Mouse (Mus musculus) G1E (cell line): ENCODE results near the gene Pfn3. TPM values are rescaled to one million over a fixed set of nuclear protein-coding genes. Genes with fewer than 3 reads are reported as not detected.

Experiments used
- ATAC-seq: 2 replicates; pipeline ENCODE4 v1.8.0; 2016; ENCODE audit warnings: mild to moderate bottlenecking; ENCODE audit not compliant: insufficient number of reproducible peaks, poor library complexity, low FRiP score, severe bottlenecking; ENCODE audit errors: extremely low read depth
- DNase-seq: peaks from one replicate; pipeline ENCODE4 v3.0.0; 2012; ENCODE audit warnings: low spot score
- H3K27me3 ChIP-seq: 2 replicates; pipeline ENCODE4 v1.6.1; 2012; ENCODE audit warnings: mild to moderate bottlenecking, low read length, inconsistent platforms; ENCODE audit not compliant: insufficient read depth
- H3K36me3 ChIP-seq: replicated peaks from 2 replicates; pipeline ENCODE3; 2012; ENCODE audit warnings: mild to moderate bottlenecking, inconsistent platforms
- H3K4me1 ChIP-seq: 2 replicates; pipeline ENCODE4 v1.6.1; 2012; ENCODE audit warnings: low read depth, low read length, inconsistent platforms, mixed read lengths; ENCODE audit not compliant: insufficient read depth
- H3K4me3 ChIP-seq: 2 replicates; pipeline ENCODE4 v1.5.1; 2012; ENCODE audit warnings: low read depth, mild to moderate bottlenecking, inconsistent platforms, low read length, moderate library complexity, mixed read lengths
- H3K9me3 ChIP-seq: replicated peaks from 2 replicates; pipeline ENCODE4 v1.6.1; 2012; ENCODE audit warnings: inconsistent platforms
- CTCF ChIP-seq: IDR thresholded peaks from 2 replicates; pipeline ENCODE4 v1.5.1; 2012; ENCODE audit warnings: low read depth, low read length, inconsistent platforms, mixed read lengths
- GATA1 ChIP-seq: IDR thresholded peaks from 2 replicates; pipeline ENCODE4 v1.6.1; 2012; ENCODE audit warnings: borderline replicate concordance, low read length, inconsistent platforms, mixed read lengths
- GATA2 ChIP-seq: IDR thresholded peaks from 2 replicates; pipeline ENCODE4 v1.6.1; 2012; ENCODE audit warnings: low read depth, low read length, inconsistent platforms, borderline replicate concordance
- POLR2AphosphoS5 ChIP-seq: IDR thresholded peaks from 2 replicates; pipeline ENCODE4 v1.6.1; 2012; ENCODE audit warnings: low read depth, low read length, inconsistent platforms; ENCODE audit not compliant: insufficient replicate concordance
- TAL1 ChIP-seq: conservative IDR thresholded peaks from 2 replicates; pipeline ENCODE4 v1.6.1; 2012; ENCODE audit warnings: low read depth, low read length, inconsistent platforms, mixed read lengths
- polyA plus RNA-seq: library from polyadenylated mRNA; stranded (reverse); fragments of >175 nt; gene quantifications from 2 replicates; pipeline ENCODE4 v1.2.3, GENCODE M21; 2012
- total RNA-seq, 2 experiments: library from RNA; stranded (forward) in 1 of 2; stranded (reverse) in 1 of 2; fragments of 200-1000 nt in 1 of 2; fragments of >200 nt in 1 of 2; fragmentation: Nextera tagmentation in 1 of 2; gene quantifications; 2 replicates each; pipeline ENCODE4 v1.2.3; 2014 to 2017

The Pfn3 gene
- total and polyA plus RNA-seq, 3 experiments = not detected

DNA sequence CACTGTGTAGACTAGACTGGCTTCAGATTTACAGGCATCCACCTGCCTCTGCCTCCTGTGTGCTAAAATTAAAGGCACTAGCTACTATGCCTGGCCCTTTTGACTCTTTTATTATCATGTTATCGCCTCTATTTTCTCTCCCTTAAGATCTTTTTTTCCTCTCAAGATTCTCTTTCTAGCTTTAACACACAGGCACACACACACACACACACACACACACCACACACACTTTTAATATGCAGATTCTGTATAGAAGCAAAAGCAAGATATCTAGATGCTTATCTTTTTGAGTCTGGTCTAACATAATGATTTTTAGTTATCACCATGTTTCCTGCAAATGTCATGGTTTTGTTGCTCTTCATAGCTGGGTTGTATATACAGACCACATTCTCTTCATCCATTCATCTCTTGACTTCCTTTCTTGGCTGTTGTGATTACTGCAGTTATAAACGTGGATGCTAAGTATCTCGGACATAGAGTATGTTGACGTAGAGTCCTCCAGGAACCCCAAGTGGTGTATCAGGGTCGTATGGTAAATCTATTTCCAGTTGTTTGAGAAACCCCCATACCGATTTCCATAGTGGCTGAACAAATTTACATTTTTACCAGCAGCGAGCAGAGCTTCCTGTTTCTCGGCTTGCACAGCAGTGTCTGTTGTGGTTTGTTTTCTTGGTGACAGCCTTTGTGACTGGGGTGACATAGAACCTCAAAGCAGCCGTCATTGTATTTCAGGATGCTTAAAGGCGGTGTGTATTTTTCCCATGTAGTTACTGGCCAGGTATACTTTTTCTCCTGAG, 17.1 kb upstream of the Pfn3 start:
- ATAC-seq (no peak), DNase-seq (no peak)
- Histone ChIP-seq H3K4me1 (peaks cover 7% of the 10 kb centered on the region), H3K36me3 (no peaks in the 10 kb centered on the region), H3K9me3 (no peaks in the 10 kb centered on the region), H3K27me3 (peaks cover 28% of the 10 kb centered on the region), H3K4me3 (no peak overlapping the region)
- no peak for TF ChIP-seq GATA2
- no peak for TF ChIP-seq CTCF
- TF ChIP-seq GATA1 = no peak
- TF ChIP-seq TAL1 = no peak
- TF ChIP-seq POLR2AphosphoS5 = no peak

DNA sequence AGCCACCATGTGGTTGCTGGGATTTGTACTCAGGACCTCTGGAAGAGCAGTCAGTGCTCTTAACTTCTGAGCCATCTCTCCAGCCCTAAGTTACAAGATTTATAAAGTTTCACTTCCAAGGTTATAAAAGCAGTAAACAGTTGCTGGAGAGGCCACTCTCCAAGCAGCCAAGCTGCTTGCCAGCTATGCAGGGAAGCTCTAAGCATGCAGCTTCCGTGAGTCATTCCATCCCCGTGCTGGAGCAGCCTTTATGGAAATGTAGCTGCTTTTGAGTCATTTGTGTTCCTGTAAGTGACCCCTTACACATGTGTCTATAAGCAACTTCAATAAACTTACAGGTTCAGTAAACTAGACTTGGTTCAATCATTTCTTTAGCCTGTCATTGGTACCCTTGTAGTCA, 15.5 kb upstream of the Pfn3 start:
- TF ChIP-seq POLR2AphosphoS5 = no peak
- no peak for TF ChIP-seq GATA1
- no peak for TF ChIP-seq GATA2
- no peak for TF ChIP-seq TAL1
- no peak for TF ChIP-seq CTCF
- no peak for ATAC-seq
- Histone ChIP-seq H3K27me3 (peaks cover 41% of the 10 kb centered on the region), H3K36me3 (no peaks in the 10 kb centered on the region), H3K9me3 (no peaks in the 10 kb centered on the region), H3K4me3 (no peak overlapping the region), H3K4me1 (peaks cover 7% of the 10 kb centered on the region)
- no peak for DNase-seq

DNA sequence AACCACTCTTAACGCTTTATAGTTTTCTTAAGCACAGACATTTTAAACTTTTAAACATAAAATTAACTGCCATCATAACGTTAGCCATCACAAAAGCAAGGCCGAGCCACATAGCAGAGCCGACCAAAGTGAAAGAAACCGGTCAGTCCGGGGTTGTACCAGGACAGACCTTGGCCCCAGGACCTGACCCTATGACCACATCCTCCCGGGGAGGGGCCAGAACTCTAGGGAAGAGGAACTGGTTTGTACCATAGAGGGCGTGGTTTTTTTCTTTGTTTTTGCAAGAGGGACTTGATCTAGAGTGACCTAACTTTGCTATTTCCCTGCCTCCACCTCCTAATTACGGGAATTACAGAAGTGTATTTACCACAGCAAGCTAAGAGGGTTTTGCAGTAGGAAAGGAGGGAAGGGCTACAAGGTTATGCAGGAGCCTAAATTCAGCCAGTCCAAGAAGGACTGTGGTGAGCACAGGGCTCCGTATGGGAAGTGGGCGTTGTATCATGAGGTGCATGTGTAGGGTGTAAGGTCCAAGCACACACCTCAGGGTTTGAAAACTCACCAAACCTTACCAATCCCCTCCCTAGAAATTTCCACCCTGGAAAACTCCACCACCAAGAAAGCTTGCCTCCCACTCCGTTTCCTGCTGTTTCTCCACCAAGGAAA, 14.3 kb upstream of the Pfn3 start:
- H3K36me3 ChIP-seq = no peaks in the 10 kb centered on the region
- H3K4me1 ChIP-seq = peaks cover 7% of the 10 kb centered on the region
- DNase-seq (no peak), ATAC-seq (no peak)
- no peaks in the 10 kb centered on the region for H3K9me3 ChIP-seq
- peaks cover 44% of the 10 kb centered on the region for H3K27me3 ChIP-seq
- no peak overlapping the region for H3K4me3 ChIP-seq
- TF ChIP-seq CTCF (no peak), POLR2AphosphoS5 (no peak), GATA1 (no peak), TAL1 (no peak), GATA2 (no peak)

DNA sequence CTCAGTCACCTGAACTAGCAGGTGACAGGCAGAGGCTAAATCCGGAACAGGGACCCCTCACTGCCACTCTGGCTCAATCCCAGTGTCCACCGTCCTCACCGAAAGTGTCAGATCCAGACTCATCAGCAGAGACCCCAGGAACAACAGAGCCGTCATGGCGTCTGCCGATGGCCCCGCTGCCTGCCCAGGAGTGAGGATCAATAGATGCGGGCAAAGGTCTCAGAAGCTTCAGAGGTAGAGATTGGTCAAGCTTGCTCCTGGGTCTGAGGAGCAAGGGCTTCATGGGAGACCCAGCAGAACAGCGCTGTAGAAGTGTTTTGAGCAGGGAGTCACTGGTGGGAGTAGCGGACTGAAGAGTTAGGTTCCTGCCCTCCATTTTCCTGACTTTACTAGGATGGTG, 11.6 kb upstream of the Pfn3 start, which contains the start of gene F12:
F12 (minus strand) TSS at position 181 of the 400 bp plus-strand sequence.
- no peak for DNase-seq
- ATAC-seq = no peak
- no peak within 1 kb of the TSS for H3K4me3 ChIP-seq

DNA sequence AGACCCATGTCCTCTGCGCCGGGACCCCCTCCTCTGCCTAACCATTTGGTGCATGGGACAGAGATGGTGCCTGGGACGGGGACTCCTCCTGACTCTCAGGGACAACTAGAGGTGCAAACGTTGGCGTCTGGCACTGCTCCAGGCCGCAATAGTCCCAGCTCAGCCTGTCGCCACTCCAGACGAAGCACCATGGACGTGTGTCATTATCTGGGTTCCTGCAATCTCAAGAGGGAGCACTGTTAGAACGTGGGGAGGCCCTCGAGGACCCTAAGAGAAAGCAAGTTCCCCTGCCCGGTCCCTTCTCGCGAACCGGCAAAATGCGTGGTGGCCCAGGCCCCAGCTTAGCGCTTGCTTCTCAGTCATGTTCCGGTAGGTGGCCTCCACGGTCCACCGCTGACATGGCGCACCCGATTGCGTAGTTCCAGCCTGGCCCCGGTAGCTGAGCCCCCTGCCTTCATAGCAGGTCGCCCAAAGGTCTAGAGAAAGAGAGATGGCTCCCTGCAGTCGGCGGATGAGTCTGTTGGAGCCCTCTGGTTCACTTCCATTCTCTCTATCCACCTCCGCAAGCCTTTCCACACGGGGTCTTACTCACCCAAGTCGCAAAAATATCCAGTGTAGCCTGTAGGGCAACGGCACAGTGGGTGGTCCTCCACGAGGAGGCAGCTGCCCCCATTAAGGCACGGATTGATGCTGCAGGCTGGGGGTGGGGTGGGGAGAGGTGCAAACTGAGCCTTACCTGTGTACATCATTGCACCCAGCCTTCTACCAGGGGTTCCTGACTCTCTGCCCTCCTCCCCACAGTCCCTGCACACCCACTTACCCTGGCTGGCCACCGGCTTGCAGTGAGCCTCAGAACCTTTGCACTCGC, 6.1 kb upstream of the Pfn3 start:
- Histone ChIP-seq H3K9me3 (no peaks in the 10 kb centered on the region), H3K4me1 (peaks cover 5% of the 10 kb centered on the region), H3K27me3 (peaks cover 32% of the 10 kb centered on the region), H3K36me3 (no peaks in the 10 kb centered on the region), H3K4me3 (no peak overlapping the region)
- no peak for TF ChIP-seq POLR2AphosphoS5
- no peak for TF ChIP-seq GATA2
- TF ChIP-seq CTCF = no peak
- no peak for TF ChIP-seq TAL1
- no peak for TF ChIP-seq GATA1
- no peak for DNase-seq
- no peak for ATAC-seq

More for the DNA sequence above, 11.6 kb upstream of the Pfn3 start, which contains the start of gene F12:
- peaks cover 4% of the 10 kb centered on the region for H3K4me1 ChIP-seq
- no peaks in the 10 kb centered on the region for H3K9me3 ChIP-seq
- H3K27me3 ChIP-seq = peaks cover 44% of the 10 kb centered on the region
- H3K36me3 ChIP-seq = no peaks in the 10 kb centered on the region
- TF ChIP-seq CTCF = no peak
- no peak for TF ChIP-seq GATA1
- no peak for TF ChIP-seq POLR2AphosphoS5
- no peak for TF ChIP-seq GATA2
- no peak for TF ChIP-seq TAL1
